Mouse (Mus musculus) telencephalon, adult 2 months (tissue): ENCODE results near the gene Eif2s1.
"Not testable (repeated sequence)": the region's sequence is repeated elsewhere in the genome, so short reads cannot be mapped to it uniquely, and the experiment has no call there.

Source experiments
- DNase-seq: peaks from one replicate; pipeline ENCODE4 v3.0.0-alpha.2; 2011; ENCODE audit warnings: low read depth, low spot score

The Eif2s1 gene

GRCm38 (mm10) chr12:78914458-78914857, 52.8 kb downstream of the Eif2s1 start:
- DNase-seq = no peak

GRCm38 (mm10) chr12:78915561-78915960, 53.9 kb downstream of the Eif2s1 start:
- no peak for DNase-seq

- DNase-seq = no peak
Observed at GRCm38 (mm10) chr12:78916278-78916677, 54.7 kb downstream of the Eif2s1 start.

- peak; percentile 60 for DNase-seq
Observed at GRCm38 (mm10) chr12:78918227-78919078, 56.8 kb downstream of the Eif2s1 start.

- DNase-seq = peak; percentile 79
Observed at GRCm38 (mm10) chr12:78919079-78919712, 57.6 kb downstream of the Eif2s1 start.

GRCm38 (mm10) chr12:78921421-78921820, 59.8 kb downstream of the Eif2s1 start:
- no peak for DNase-seq

- DNase-seq = no peak
Observed at GRCm38 (mm10) chr12:78922058-78922457, 60.4 kb downstream of the Eif2s1 start.

- not testable (repeated sequence) for DNase-seq
Observed at GRCm38 (mm10) chr12:78922977-78923376, 61.4 kb downstream of the Eif2s1 start.

GRCm38 (mm10) chr12:78923539-78924189, 62.0 kb downstream of the Eif2s1 start:
- DNase-seq = peak; percentile 70

GRCm38 (mm10) chr12:78927287-78927686, 65.7 kb downstream of the Eif2s1 start:
- no peak for DNase-seq

GRCm38 (mm10) chr12:78929900-78930299, 68.3 kb downstream of the Eif2s1 start:
- no peak for DNase-seq

GRCm38 (mm10) chr12:78936494-78936893, 74.9 kb downstream of the Eif2s1 start:
- no peak for DNase-seq
